Mouse (Mus musculus): ENCODE measurements around the gene Fam213b.

Fam213b gene

DNA sequence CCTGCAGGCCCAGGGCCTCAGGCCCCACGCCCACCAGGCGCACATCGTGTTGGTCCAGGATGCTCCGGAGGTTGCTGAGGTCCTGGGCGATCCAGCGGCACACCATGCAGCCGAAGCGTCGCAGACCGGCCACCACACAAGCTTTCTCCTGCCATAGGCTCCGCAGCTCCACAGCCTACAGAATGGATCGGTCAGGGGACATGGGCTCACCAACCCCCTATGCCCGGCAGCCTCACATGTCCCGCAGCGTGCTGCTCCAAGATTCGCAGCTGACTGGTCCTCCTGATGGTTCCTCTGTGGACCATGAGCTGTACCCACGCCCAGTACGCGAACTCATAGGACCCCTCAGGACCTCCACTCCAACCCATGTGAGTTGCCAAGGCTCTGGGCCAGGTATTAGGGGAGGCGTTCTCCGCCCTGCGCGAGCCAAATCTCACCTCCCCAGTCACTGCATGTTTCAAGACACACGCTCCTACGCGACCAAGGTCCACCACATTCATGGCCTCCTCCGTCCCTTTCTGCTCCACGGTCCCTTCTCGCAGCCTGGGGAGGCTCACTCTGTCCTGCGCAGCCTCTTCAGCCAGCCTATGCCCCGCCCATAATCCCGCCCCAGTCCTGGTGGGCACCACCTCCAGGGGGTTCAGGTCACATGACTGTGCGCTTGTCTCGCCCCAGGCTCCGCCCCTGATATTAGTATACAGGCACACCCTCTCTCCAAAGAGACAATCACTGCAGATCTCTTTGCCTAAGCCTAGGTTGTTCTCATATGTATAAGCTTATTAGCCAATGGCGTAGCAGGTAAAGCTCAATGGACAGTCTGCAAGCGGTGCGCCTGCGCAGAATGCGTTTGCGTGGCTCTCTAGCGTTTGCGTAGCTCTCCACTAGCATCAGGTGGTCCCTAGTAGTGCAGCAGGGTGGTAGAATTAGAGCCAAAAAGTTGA is at the start of gene Fam213b:
Gene Fam213b, minus strand, starts transcription at position 630 of the 941 bp plus-strand sequence.
- in situ Hi-C loops (cut with MboI, MseI), result no loop called here

DNA sequence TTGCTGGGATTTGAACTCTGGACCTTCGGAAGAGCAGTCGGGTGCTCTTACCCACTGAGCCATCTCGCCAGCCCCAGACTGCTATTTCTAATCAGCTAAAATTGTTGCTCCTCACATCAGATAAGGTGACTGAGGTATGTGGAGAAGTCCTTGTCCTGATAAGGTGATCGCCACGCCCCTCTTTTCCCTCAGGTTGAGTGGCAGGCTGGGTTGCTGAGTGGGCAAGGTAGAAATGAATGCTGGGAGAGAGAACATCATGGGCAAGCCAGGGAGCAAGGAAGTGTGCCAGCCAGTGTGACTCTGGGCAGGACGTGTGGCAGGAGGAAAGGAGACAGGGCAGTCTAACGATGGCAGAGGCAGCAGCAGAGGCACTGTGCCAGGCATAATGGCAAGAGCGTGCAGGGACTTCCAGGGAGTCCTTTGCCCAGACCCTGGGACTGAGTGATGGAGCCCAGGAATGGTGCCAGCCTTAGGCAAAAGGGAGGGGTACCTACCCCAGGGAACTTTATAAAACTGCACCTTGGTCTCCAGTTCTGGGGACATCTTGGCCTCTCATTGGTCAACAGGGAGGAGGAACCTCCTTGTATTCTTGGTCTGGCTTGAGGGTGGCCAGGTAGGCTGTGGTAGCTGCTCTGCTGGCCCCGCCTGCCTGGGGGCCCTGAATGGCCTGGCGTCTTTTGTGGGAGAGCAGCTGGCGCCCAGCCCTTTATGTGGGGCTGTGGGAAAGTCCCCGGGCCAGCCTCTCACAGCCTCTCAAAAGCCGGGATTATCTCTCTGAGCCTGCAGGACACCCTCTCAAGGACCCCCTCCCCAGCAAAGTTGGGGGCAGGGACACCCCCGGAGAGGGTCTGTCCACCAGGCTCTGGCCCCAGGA is 49.4 kb upstream of the Fam213b start:
- in situ Hi-C loops (cut with MboI, MseI), result loop anchor here (10.0 to 25.0 kb wide), 2 partner anchors 296 to 1511 kb away; partner anchors contain the start of gene Faap20 (in 1 of the 2)

DNA sequence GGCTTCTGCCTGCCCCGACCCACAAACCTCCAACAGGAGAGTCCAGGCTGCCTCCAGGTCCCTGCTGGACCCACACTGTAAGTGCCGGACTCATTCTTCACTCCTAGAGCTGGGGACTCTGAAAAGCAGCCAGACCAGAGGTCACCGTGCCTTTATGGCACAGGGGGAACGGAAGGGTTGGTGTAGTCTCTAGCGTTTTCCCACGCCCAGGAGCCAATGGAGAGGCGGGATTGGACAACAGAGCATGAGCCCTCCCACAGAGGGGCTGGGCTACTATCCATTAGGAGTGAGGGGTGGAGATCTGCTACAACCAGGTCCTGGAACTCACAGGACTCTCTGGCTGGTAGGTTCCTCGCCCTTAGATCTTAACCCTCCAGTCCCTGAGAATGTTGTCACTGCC is 47.4 kb upstream of the Fam213b start:
- in situ Hi-C loops (cut with MboI, MseI), result loop anchor here (10.0 to 25.0 kb wide), 2 partner anchors 298 to 1509 kb away; partner anchors contain the start of gene Faap20 (in 1 of the 2)

DNA sequence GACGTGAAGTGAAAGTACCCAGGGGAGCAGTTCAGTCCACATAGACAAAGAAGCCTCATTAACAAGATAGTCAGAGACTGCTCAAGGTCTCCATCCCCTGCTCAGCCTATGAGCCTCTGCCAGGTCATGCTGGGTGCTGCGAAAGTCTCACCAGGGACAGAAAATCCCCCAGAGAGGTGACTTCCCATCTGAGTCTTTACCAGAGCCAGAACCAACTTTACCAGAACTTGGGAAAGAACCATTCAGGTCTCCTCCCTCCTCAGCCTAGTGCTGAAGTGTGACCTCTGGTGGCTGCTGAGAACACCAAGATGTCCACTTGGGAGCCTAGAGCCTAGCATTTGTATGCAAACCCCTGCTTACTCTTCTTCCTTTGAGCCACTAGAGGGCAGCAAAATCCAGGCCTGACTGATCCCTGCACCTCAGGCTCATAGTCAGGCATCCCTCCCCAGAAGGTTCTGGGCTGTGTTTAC is 45.2 kb upstream of the Fam213b start:
- in situ Hi-C loops (cut with MboI, MseI), result loop anchor here (10.0 to 25.0 kb wide), 2 partner anchors 301 to 1507 kb away; partner anchors contain the start of gene Faap20 (in 1 of the 2)

- in situ Hi-C loops (cut with MboI, MseI), result loop anchor here (10.0 to 25.0 kb wide), 2 partner anchors 301 to 1506 kb away; partner anchors contain the start of gene Faap20 (in 1 of the 2)
Observed at GRCm38 (mm10) chr4:154943323-154944039, 44.5 kb upstream of the Fam213b start.

DNA sequence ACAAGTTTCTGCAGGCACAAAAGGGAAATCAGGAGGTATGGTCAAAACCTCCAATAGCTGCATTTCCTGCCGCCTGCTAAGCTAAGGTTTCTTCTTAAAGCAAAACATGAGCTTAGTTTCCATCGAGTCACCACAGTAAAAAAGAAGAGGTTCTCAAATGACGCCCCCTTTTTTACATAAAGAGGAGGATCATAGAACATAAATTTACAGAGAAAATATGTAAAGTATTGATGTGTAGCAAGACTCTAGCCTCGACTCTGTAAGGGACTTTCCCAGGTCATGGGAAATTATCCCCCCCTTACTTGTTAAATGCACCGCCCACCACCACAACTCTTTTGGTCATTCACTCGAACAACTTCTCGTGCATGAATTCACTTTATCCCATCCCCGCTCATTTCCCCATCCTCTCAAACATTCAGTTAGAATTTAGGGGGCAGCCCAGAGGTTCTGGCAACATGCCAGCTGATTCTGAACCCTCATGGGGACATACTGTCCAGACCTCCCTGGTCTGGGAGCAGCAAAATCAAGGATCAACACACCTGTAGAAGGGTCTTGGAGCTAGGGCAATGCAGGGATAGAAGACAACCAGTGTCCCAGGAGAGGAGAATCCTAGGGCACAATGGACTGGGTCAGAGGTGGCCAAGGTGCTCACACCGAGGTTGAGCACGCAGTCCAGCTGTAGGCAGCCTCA is 43.8 kb upstream of the Fam213b start:
- in situ Hi-C loops (cut with MboI, MseI), result loop anchor here (10.0 to 25.0 kb wide), 2 partner anchors 302 to 1505 kb away; partner anchors contain the start of gene Faap20 (in 1 of the 2)

DNA sequence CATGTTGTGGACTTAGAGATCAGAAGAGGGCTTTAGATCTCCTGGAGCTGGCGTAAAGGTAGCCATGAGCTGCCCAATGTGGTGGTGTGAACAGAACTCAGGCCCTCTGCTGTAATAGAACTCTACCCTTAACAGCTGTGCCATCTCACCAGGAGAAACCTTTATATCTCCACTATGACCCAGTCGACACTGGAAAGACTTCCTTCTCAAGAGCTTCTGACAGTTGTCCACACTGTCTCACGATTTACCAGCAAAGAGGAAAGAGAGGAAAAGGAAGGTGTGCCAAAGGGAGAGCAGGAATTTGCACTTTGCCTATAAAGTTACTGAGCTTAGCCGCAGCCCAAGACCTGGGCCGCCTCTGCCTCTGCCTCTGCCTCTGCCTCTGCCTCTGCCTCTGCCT is 42.9 kb upstream of the Fam213b start:
- in situ Hi-C loops (cut with MboI, MseI), result loop anchor here (10.0 to 25.0 kb wide), 2 partner anchors 303 to 1505 kb away; partner anchors contain the start of gene Faap20 (in 1 of the 2)

DNA sequence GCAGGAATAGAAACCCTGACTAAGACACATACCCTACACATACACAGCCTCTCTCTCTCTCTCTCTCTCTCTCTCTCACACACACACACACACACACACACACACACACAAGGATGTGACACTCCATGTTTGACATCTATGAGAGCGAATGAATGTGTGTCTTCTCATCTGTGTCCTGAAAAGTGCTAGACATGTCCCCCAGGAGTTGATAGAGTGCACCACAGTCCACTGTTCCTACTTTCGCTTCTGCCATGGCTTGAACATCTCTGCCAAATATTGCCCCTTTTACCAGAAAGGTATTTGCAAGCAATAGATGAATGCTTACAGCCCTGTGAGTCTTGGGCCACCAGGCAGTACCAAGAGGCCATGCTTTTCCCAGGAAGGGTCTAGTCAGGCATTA is 41.2 kb upstream of the Fam213b start:
- in situ Hi-C loops (cut with MboI, MseI), result loop anchor here (10.0 to 25.0 kb wide), 2 partner anchors 305 to 1503 kb away; partner anchors contain the start of gene Faap20 (in 1 of the 2)

- in situ Hi-C loops (cut with MboI, MseI), result loop anchor here in 1 of 2 experiments (25.0 kb wide), 1 partner anchor 1500 kb away; no protein-coding TSS in a partner anchor
Observed at GRCm38 (mm10) chr4:154937746-154938145, 38.8 kb upstream of the Fam213b start.

DNA sequence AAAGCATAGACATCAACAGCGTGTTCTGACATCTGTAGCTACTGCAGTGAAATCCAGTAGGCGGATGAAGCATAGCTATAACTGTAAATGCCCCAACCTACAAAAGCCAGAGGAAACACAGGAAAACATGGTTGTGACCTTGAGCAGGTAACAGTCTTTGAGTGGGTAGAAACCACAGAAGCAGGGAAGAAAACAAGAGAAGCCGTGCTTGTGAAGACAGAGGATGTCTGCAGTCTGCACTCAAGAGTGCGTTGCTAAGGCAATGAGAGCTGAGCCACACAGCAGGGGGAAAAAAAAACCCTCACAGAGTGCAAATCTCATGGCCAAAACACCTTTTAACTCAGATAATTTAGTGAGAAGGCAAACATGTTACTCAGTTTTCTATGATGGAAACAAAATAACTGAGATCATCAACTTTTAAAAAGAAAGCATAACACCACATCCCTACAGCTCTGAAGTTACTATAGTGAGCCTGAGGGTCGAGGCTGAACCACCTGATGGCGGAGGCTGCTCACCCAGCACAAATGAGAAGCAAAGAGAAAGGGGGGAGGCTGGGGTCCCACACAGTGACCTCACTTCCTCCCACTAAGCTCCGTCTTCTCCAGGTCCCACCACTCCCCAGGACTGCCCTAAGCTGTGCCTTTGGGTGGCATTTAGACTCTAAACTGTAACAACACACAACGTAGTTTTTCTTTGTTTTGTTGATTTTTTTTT is 37.8 kb upstream of the Fam213b start:
- in situ Hi-C loops (cut with MboI, MseI), result loop anchor here in 1 of 2 experiments (25.0 kb wide), 1 partner anchor 1499 kb away; no protein-coding TSS in a partner anchor

GRCm38 (mm10) chr4:154935788-154936187 is 36.9 kb upstream of the Fam213b start:
- in situ Hi-C loops (cut with MboI, MseI), result loop anchor here in 1 of 2 experiments (25.0 kb wide), 1 partner anchor 1498 kb away; no protein-coding TSS in a partner anchor

- in situ Hi-C loops (cut with MboI, MseI), result loop anchor here in 1 of 2 experiments (25.0 kb wide), 1 partner anchor 1497 kb away; no protein-coding TSS in a partner anchor
Observed at GRCm38 (mm10) chr4:154934800-154935199, 35.9 kb upstream of the Fam213b start.

DNA sequence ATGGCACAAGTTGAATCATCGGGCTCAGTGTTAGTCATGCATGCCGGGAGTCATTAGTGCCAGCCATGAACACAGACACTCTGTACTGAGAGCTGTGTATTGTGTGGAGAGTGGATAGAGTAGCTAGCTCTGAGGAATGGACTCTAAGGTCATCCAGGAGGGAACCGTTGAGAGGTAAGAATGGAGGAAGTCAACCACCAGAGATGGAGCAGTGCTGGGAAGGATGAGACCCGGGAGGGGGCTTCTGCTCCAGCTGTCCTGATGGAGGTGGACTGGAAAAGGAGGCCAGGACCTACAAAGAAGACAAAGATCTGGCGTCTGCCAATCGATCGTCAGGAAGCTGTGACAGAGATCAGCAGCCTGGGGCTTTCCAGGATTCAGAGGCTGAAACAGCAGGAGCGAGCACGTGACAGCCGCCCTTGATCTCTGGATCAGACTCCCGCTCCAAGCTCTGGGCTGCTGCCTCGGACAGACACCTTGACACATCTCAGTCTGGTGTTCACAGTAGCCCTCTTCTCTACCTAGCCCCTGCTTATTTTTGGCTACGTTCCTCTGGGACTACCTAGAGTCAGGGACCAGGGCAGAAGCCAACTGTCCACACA is 34.5 kb upstream of the Fam213b start:
- in situ Hi-C loops (cut with MboI, MseI), result loop anchor here in 1 of 2 experiments (25.0 kb wide), 1 partner anchor 1496 kb away; no protein-coding TSS in a partner anchor

DNA sequence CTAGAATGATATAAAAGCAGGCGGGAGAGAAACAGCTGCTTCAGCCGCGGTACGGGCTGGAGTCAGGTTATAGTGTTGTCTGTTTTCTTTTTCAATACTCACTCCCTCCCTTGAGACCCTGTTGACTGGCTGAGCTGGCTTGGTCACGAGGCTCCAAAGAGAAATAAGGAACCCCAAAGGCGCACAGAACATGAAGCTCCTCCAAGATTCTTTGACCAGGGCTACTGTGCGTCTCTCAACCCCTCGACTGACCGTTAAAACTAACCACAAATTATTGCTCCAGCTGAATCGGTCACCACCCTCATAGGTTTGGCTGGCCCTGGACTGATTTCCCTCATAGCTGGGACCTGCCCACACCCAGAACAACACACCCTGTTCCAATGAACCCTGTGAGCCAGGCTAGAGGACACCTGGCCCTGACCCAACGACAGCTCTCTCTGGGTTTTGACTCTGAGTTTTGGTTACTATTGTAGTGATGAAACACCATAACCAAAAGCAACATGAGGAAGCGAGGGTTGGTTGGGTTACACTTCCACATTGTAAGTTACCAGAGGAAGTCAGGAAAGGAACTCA is 30.2 kb upstream of the Fam213b start:
- in situ Hi-C loops (cut with MboI, MseI), result loop anchor here in 1 of 2 experiments (25.0 kb wide), 1 partner anchor 1492 kb away; no protein-coding TSS in a partner anchor

- in situ Hi-C loops (cut with MboI, MseI), result loop anchor here in 1 of 2 experiments (25.0 kb wide), 1 partner anchor 1491 kb away; no protein-coding TSS in a partner anchor
Observed at GRCm38 (mm10) chr4:154928395-154929087, 29.6 kb upstream of the Fam213b start, which contains the start of gene Tnfrsf14. TSS of gene Tnfrsf14 (minus strand) at chr4:154928563.

- in situ Hi-C loops (cut with MboI, MseI), result loop anchor here in 1 of 2 experiments (25.0 kb wide), 1 partner anchor 1491 kb away; no protein-coding TSS in a partner anchor
Observed at GRCm38 (mm10) chr4:154927899-154928337, 29.0 kb upstream of the Fam213b start.

All from T-helper 17 cell (primary cell).